Mouse (Mus musculus) neutrophil, adult 65 days (primary cell): ENCODE results near the gene Defb3. TPM values are rescaled to one million over a fixed set of nuclear protein-coding genes. Genes with fewer than 3 reads are reported as not detected.

Experiments used
- total RNA-seq: library from RNA; stranded (reverse); gene quantifications from 2 replicates; pipeline ENCODE4 v1.2.4, GENCODE M21; 2023

The Defb3 gene
- not detected in 2 replicates for total RNA-seq

DNA sequence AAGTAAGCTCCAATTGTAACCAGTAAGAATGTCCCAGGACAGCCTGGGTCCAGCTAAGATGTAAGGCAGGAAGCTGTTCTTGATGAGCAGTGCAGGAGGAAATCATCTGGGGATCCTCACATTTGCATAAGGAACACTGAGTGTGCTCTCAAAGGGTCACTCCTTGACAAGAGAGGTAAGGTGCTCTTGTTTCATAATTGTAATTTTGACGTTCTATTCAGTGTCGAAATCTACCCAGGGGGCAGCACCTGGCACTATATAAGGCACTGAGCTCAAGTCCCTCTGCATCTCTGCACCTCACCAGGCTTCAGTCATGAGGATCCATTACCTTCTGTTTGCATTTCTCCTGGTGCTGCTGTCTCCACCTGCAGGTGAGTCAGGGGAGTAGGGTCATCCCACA is at the start of gene Defb3:
Defb3 (plus strand) TSS at position 301 of the 400 bp plus-strand sequence.

DNA sequence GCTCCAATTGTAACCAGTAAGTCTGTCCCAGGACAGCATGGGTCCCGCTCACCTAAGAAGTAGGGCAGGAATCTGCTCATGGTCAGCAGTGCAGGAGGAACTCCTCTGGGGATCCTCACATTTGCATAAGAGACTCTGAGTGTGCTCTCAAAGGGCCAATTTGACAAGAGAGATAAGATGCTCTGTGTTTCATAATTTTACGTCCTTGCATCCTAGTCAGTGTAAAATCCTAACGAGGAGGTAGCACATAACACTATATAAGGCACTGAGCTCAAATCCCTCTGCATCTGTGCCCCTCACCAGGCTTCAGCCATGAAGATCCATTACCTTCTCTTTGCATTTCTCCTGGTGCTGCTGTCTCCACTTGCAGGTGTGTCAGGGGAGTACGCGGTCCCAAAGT is 45.9 kb upstream of the Defb3 start, which contains the start of gene Defb5:
Defb5 (plus strand) TSS at position 301 of the 400 bp plus-strand sequence.

Other genes with a start within 250 kb of the Defb3 start
- gene Defb39, start 228.6 kb upstream of the Defb3 start, total RNA-seq: not detected in 2 replicates
- gene Defb12, start 178.5 kb upstream of the Defb3 start, total RNA-seq: not detected in 2 replicates
- not detected in 2 replicates for gene Defb34, start 169.6 kb upstream of the Defb3 start, total RNA-seq
- not detected in 2 replicates for gene Gm45826, start 152.6 kb upstream of the Defb3 start, total RNA-seq
- not detected in 2 replicates for gene Defb14, start 99.0 kb upstream of the Defb3 start, total RNA-seq
- gene Defb4, start 94.7 kb upstream of the Defb3 start, total RNA-seq: not detected in 2 replicates
- gene Defb6, start 67.9 kb upstream of the Defb3 start, total RNA-seq: not detected in 2 replicates
- not detected in 2 replicates for gene Defb46, start 53.4 kb upstream of the Defb3 start, total RNA-seq
- gene Defb5, start 45.8 kb upstream of the Defb3 start, total RNA-seq: not detected in 2 replicates
- gene Defb8, start 154.2 kb downstream of the Defb3 start, total RNA-seq: not detected in 2 replicates
- gene Defb7, start 201.7 kb downstream of the Defb3 start, total RNA-seq: not detected in 2 replicates